Mouse (Mus musculus) cerebellum, adult 9-10 months (tissue): ENCODE measurements around the gene Hba-x.
"Not testable (repeated sequence)": the region's sequence is repeated elsewhere in the genome, so short reads cannot be mapped to it uniquely, and the experiment has no call there.

ENCODE experiments used
- DNase-seq: peaks from one replicate; pipeline ENCODE4 v3.0.0; 2022

The Hba-x gene

GRCm38 (mm10) chr11:32250880-32251763 lies 25.1 kb upstream of the Hba-x start:
- DNase-seq = no peak

GRCm38 (mm10) chr11:32253121-32253520 lies 23.1 kb upstream of the Hba-x start:
- DNase-seq = peak; percentile 52

- no peak for DNase-seq
Measured at GRCm38 (mm10) chr11:32256146-32256545, 20.1 kb upstream of the Hba-x start.

GRCm38 (mm10) chr11:32256566-32256965 lies 19.6 kb upstream of the Hba-x start:
- no peak for DNase-seq

- no peak for DNase-seq
Measured at GRCm38 (mm10) chr11:32262674-32263415, 13.4 kb upstream of the Hba-x start.

- no peak for DNase-seq
Measured at GRCm38 (mm10) chr11:32265117-32265738, 11.0 kb upstream of the Hba-x start.

GRCm38 (mm10) chr11:32266194-32266593 lies 10.0 kb upstream of the Hba-x start:
- DNase-seq = no peak

GRCm38 (mm10) chr11:32266776-32267175 lies 9.4 kb upstream of the Hba-x start:
- DNase-seq = peak; percentile 22

GRCm38 (mm10) chr11:32267188-32267884 lies 8.9 kb upstream of the Hba-x start, which contains the start of gene Nprl3:
Gene Nprl3 (minus strand): TSS chr11:32267707.
- DNase-seq = peak; percentile 94

GRCm38 (mm10) chr11:32267964-32268363 lies 8.2 kb upstream of the Hba-x start:
- no peak for DNase-seq

- no peak for DNase-seq
Measured at GRCm38 (mm10) chr11:32268952-32269351, 7.2 kb upstream of the Hba-x start.

GRCm38 (mm10) chr11:32271178-32271577 lies 5.0 kb upstream of the Hba-x start:
- no peak for DNase-seq

GRCm38 (mm10) chr11:32277736-32278457 lies 1.7 kb downstream of the Hba-x start:
- no peak for DNase-seq

GRCm38 (mm10) chr11:32278458-32278957 lies 2.3 kb downstream of the Hba-x start:
- DNase-seq = no peak

GRCm38 (mm10) chr11:32280646-32281045 lies 4.4 kb downstream of the Hba-x start:
- DNase-seq = no peak

GRCm38 (mm10) chr11:32281416-32282144 lies 5.4 kb downstream of the Hba-x start:
- DNase-seq = no peak

GRCm38 (mm10) chr11:32283091-32283777 lies 7.0 kb downstream of the Hba-x start, which contains the start of gene Hba-a1:
Gene Hba-a1 (plus strand): TSS chr11:32283511.
- not testable (repeated sequence) for DNase-seq

- DNase-seq = not testable (repeated sequence)
Measured at GRCm38 (mm10) chr11:32284582-32284981, 8.4 kb downstream of the Hba-x start.

- no peak for DNase-seq
Measured at GRCm38 (mm10) chr11:32285031-32285775, 9.0 kb downstream of the Hba-x start.

- not testable (repeated sequence) for DNase-seq
Measured at GRCm38 (mm10) chr11:32285887-32286286, 9.7 kb downstream of the Hba-x start.
